Mouse (Mus musculus): ENCODE measurements around the gene Jund. TPM values are rescaled to one million over a fixed set of nuclear protein-coding genes. Genes with fewer than 3 reads are reported as not detected.

The Jund gene
- polyA plus RNA-seq, 1 experiment from 2014 or later = 94.3 TPM

GRCm38 (mm10) chr8:70677451-70678080 is 21.2 kb upstream of the Jund start:
- H3K4me1 ChIP-seq (replicated peaks) = peaks cover 16% of the 10 kb centered on the region
- no peak for ATAC-seq (ENCODE audit: low FRiP score)
- no peaks in the 10 kb centered on the region for H3K27me3 ChIP-seq
- H3K9ac ChIP-seq = no peak overlapping the region
- H3K36me3 ChIP-seq = peaks cover 30% of the 10 kb centered on the region
- H3K27ac ChIP-seq = no peak overlapping the region
- no peaks in the 10 kb centered on the region for H3K9me3 ChIP-seq
- H3K4me2 ChIP-seq = no peak overlapping the region
- 89% methylated on average over 15 of the region's 15 CpGs for WGBS
- no peak overlapping the region for H3K4me3 ChIP-seq

GRCm38 (mm10) chr8:70678679-70679078 is 20.1 kb upstream of the Jund start:
- no peak overlapping the region for H3K4me3 ChIP-seq
- no peaks in the 10 kb centered on the region for H3K9me3 ChIP-seq
- H3K9ac ChIP-seq = no peak overlapping the region
- peaks cover 30% of the 10 kb centered on the region for H3K36me3 ChIP-seq
- no peak overlapping the region for H3K27ac ChIP-seq
- peaks cover 15% of the 10 kb centered on the region for H3K4me1 ChIP-seq (replicated peaks)
- no peaks in the 10 kb centered on the region for H3K27me3 ChIP-seq
- ATAC-seq (ENCODE audit: low FRiP score) = no peak
- no peak overlapping the region for H3K4me2 ChIP-seq

GRCm38 (mm10) chr8:70679404-70679803 is 19.3 kb upstream of the Jund start:
- no peak for ATAC-seq (ENCODE audit: low FRiP score)
- Histone ChIP-seq H3K4me1 (replicated peaks) (peaks cover 13% of the 10 kb centered on the region), H3K4me3 (no peak overlapping the region), H3K27me3 (no peaks in the 10 kb centered on the region), H3K9me3 (no peaks in the 10 kb centered on the region), H3K9ac (no peak overlapping the region; the same call in 1 of the 2 replicates), H3K27ac (no peak overlapping the region), H3K36me3 (peaks cover 30% of the 10 kb centered on the region), H3K4me2 (no peak overlapping the region)
- WGBS = 94% methylated on average over 4 of the region's 4 CpGs

GRCm38 (mm10) chr8:70680039-70680438 is 18.7 kb upstream of the Jund start:
- Histone ChIP-seq H3K9ac (no peak overlapping the region), H3K27ac (no peak overlapping the region), H3K9me3 (no peaks in the 10 kb centered on the region), H3K27me3 (no peaks in the 10 kb centered on the region), H3K4me1 (replicated peaks) (peaks cover 10% of the 10 kb centered on the region), H3K4me3 (no peak overlapping the region), H3K36me3 (peaks cover 30% of the 10 kb centered on the region), H3K4me2 (no peak overlapping the region)
- ATAC-seq (ENCODE audit: low FRiP score) = no peak
- WGBS = 79% methylated on average over 3 of the region's 3 CpGs

- no peaks in the 10 kb centered on the region for H3K9me3 ChIP-seq
- ATAC-seq (ENCODE audit: low FRiP score) = no peak
These were observed 17.3 kb upstream of the Jund start for GRCm38 (mm10) chr8:70681410-70681809.

GRCm38 (mm10) chr8:70682193-70682592 is 16.6 kb upstream of the Jund start:
- Histone ChIP-seq H3K9ac (peak overlapping the region; percentile 62), H3K4me2 (peak overlapping the region; percentile 21; the same call in 1 of the 2 replicates), H3K27ac (no peak overlapping the region), H3K27me3 (no peaks in the 10 kb centered on the region), H3K36me3 (peaks cover 28% of the 10 kb centered on the region), H3K9me3 (no peaks in the 10 kb centered on the region), H3K4me3 (no peak overlapping the region), H3K4me1 (replicated peaks) (peaks cover 8% of the 10 kb centered on the region)
- no peak for ATAC-seq (ENCODE audit: low FRiP score)
- WGBS = 8% methylated on average over 19 of the region's 19 CpGs

More at GRCm38 (mm10) chr8:70681410-70681809, 17.3 kb upstream of the Jund start:
- WGBS = 81% methylated on average over 3 of the region's 3 CpGs
- Histone ChIP-seq H3K27me3 (no peaks in the 10 kb centered on the region), H3K4me2 (no peak overlapping the region), H3K27ac (no peak overlapping the region), H3K4me3 (no peak overlapping the region), H3K9ac (no peak overlapping the region), H3K36me3 (peaks cover 30% of the 10 kb centered on the region), H3K4me1 (replicated peaks) (peaks cover 8% of the 10 kb centered on the region)

GRCm38 (mm10) chr8:70682692-70683091 is 16.1 kb upstream of the Jund start:
- Histone ChIP-seq H3K9ac (peak overlapping the region; percentile 62), H3K9me3 (no peaks in the 10 kb centered on the region), H3K27me3 (no peaks in the 10 kb centered on the region), H3K4me1 (replicated peaks) (peaks cover 8% of the 10 kb centered on the region), H3K4me2 (no peak overlapping the region; the same call in 1 of the 2 replicates), H3K36me3 (peaks cover 24% of the 10 kb centered on the region), H3K27ac (no peak overlapping the region), H3K4me3 (no peak overlapping the region)
- WGBS = 65% methylated on average over 3 of the region's 3 CpGs
- 0 out of 2 replicates have a peak, but pooled peaks have one; percentile 13 for ATAC-seq (ENCODE audit: low FRiP score)

- ATAC-seq (ENCODE audit: low FRiP score) = peak; percentile 22; the same call in 1 of the 2 replicates
- Histone ChIP-seq H3K4me3 (no peak overlapping the region), H3K4me2 (no peak overlapping the region), H3K4me1 (replicated peaks) (peaks cover 10% of the 10 kb centered on the region), H3K9me3 (no peaks in the 10 kb centered on the region), H3K27me3 (no peaks in the 10 kb centered on the region), H3K9ac (peak overlapping the region; percentile 36; the same call in 1 of the 2 replicates), H3K27ac (no peak overlapping the region), H3K36me3 (peaks cover 8% of the 10 kb centered on the region)
- WGBS = 42% methylated on average over 7 of the region's 7 CpGs
These were observed 14.5 kb upstream of the Jund start for GRCm38 (mm10) chr8:70684291-70684690.

GRCm38 (mm10) chr8:70687576-70687975 is 11.2 kb upstream of the Jund start:
- WGBS = 77% methylated on average over 8 of the region's 8 CpGs
- Histone ChIP-seq H3K9ac (no peak overlapping the region), H3K4me2 (no peak overlapping the region), H3K4me1 (replicated peaks) (peaks cover 25% of the 10 kb centered on the region), H3K4me3 (no peak overlapping the region), H3K9me3 (no peaks in the 10 kb centered on the region), H3K36me3 (no peaks in the 10 kb centered on the region), H3K27me3 (no peaks in the 10 kb centered on the region), H3K27ac (no peak overlapping the region)
- no peak for ATAC-seq (ENCODE audit: low FRiP score)

GRCm38 (mm10) chr8:70688136-70688535 is 10.6 kb upstream of the Jund start:
- Histone ChIP-seq H3K27me3 (no peaks in the 10 kb centered on the region), H3K4me2 (no peak overlapping the region), H3K4me1 (replicated peaks) (peaks cover 25% of the 10 kb centered on the region), H3K9me3 (no peaks in the 10 kb centered on the region), H3K4me3 (no peak overlapping the region), H3K36me3 (no peaks in the 10 kb centered on the region), H3K9ac (no peak overlapping the region), H3K27ac (no peak overlapping the region)
- WGBS = 96% methylated on average over 3 of the region's 3 CpGs
- ATAC-seq (ENCODE audit: low FRiP score) = no peak

GRCm38 (mm10) chr8:70689892-70690390 is 8.8 kb upstream of the Jund start:
- no peak overlapping the region for H3K4me2 ChIP-seq
- no peaks in the 10 kb centered on the region for H3K9me3 ChIP-seq
- 0 out of 2 replicates have a peak overlapping the region, but pooled peaks have one; percentile 24 for H3K9ac ChIP-seq
- peak overlapping the region; percentile 52; the same call in 1 of the 2 replicates for H3K27ac ChIP-seq
- no peak overlapping the region for H3K4me3 ChIP-seq
- H3K27me3 ChIP-seq = 0 out of 2 replicates have a peak, but pooled peaks cover 5% of the 10 kb centered on the region
- 71% methylated on average over 5 of the region's 5 CpGs for WGBS
- H3K36me3 ChIP-seq = no peaks in the 10 kb centered on the region
- H3K4me1 ChIP-seq (replicated peaks) = peaks cover 18% of the 10 kb centered on the region
- ATAC-seq (ENCODE audit: low FRiP score) = no peak

GRCm38 (mm10) chr8:70691230-70691629 is 7.5 kb upstream of the Jund start:
- Histone ChIP-seq H3K36me3 (no peaks in the 10 kb centered on the region), H3K27me3 (0 out of 2 replicates have a peak, but pooled peaks cover 6% of the 10 kb centered on the region), H3K4me1 (replicated peaks) (peaks cover 31% of the 10 kb centered on the region), H3K27ac (peak overlapping the region; percentile 60; the same call in 1 of the 2 replicates), H3K9me3 (no peaks in the 10 kb centered on the region), H3K4me2 (peak overlapping the region; percentile 60), H3K9ac (peak overlapping the region; percentile 68), H3K4me3 (peak overlapping the region; percentile 32)
- no peak; the same call in 1 of the 2 replicates for ATAC-seq (ENCODE audit: low FRiP score)
- WGBS = 51% methylated on average over 4 of the region's 4 CpGs

Measured in hindbrain, embryonic 13.5 days (tissue).